Mouse (Mus musculus) megakaryocyte, embryonic 14.5 days (primary cell): ENCODE data around the gene Dock4. TPM values are rescaled to one million over a fixed set of nuclear protein-coding genes. Genes with fewer than 3 reads are reported as not detected.

Source experiments
- H3K27me3 ChIP-seq: replicated peaks from 2 replicates; pipeline ENCODE3; 2012; ENCODE audit warnings: inconsistent platforms
- H3K36me3 ChIP-seq: replicated peaks from 2 replicates; pipeline ENCODE3; 2012; ENCODE audit warnings: low read length, inconsistent platforms, mixed read lengths
- H3K4me1 ChIP-seq: 2 replicates; pipeline ENCODE4 v1.6.1; 2012; ENCODE audit warnings: inconsistent platforms
- H3K4me3 ChIP-seq: replicated peaks from 2 replicates; pipeline ENCODE3; 2012; ENCODE audit warnings: moderate library complexity, mild to moderate bottlenecking, inconsistent platforms
- H3K9me3 ChIP-seq: 2 replicates; pipeline ENCODE4 v1.6.1; 2012; ENCODE audit warnings: inconsistent platforms
- FLI1 ChIP-seq: IDR thresholded peaks from 2 replicates; pipeline ENCODE4 v1.6.1; 2012; ENCODE audit warnings: low read length, inconsistent platforms, mixed read lengths
- GATA1 ChIP-seq: IDR thresholded peaks from 3 replicates; pipeline ENCODE4 v1.6.1; 2012; ENCODE audit warnings: mixed read lengths, low read length, inconsistent platforms, borderline replicate concordance
- polyA plus RNA-seq: library from polyadenylated mRNA; stranded (reverse); fragments of >175 nt; gene quantifications from 2 replicates; pipeline ENCODE4 v1.2.3, GENCODE M21; 2012; ENCODE audit warnings: low replicate concordance; ENCODE audit not compliant: insufficient read depth

The Dock4 gene
- polyA plus RNA-seq, 1 experiment: 0.13 TPM

DNA sequence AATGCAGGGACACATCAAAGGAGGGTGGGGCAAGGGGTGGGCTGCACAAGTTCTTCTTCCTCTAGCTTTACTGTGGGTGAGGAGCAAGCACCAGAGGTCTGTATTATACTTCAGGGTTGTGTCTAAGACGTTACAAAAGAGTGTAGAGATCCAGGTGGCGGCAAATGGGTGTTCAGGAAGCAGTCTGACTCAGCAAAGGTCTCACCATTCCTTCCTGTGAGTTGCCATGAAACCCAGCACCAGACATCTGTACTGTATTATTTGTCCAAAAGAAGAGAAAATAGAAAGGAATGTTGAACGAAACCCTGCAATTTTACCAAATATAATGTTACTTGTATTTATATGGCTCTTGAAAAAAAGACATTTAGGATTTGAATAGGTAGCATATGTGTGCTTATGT lies 135.3 kb downstream of the Dock4 start:
- Histone ChIP-seq H3K4me3 (no peak overlapping the region), H3K27me3 (no peaks in the 10 kb centered on the region), H3K36me3 (no peaks in the 10 kb centered on the region), H3K4me1 (no peaks in the 10 kb centered on the region; the same call in 1 of the 2 replicates), H3K9me3 (no peaks in the 10 kb centered on the region)
- TF ChIP-seq FLI1: no peak
- TF ChIP-seq GATA1: no peak

DNA sequence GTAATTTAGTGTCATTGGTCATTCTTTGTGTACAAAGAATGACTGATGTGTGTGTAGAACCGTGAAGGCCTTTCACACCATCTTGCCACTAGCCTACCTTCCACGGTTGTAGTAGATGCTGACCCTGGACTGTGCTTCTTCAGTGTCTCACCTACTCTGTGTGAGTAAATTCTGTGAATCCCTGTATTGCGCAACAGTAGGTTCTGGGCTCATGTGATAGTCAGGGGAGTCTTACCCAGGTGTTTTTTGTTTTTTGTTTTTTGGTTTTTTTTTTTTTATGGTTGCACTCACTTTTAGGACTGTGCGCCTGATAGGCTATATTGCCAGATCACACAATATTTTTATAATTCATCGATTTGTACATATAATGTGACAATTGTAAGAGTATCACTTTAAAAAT lies 136.3 kb downstream of the Dock4 start:
- Histone ChIP-seq H3K36me3 (no peaks in the 10 kb centered on the region), H3K4me3 (no peak overlapping the region), H3K9me3 (no peaks in the 10 kb centered on the region), H3K4me1 (no peaks in the 10 kb centered on the region; the same call in 1 of the 2 replicates), H3K27me3 (no peaks in the 10 kb centered on the region)
- no peak for TF ChIP-seq GATA1
- no peak for TF ChIP-seq FLI1

DNA sequence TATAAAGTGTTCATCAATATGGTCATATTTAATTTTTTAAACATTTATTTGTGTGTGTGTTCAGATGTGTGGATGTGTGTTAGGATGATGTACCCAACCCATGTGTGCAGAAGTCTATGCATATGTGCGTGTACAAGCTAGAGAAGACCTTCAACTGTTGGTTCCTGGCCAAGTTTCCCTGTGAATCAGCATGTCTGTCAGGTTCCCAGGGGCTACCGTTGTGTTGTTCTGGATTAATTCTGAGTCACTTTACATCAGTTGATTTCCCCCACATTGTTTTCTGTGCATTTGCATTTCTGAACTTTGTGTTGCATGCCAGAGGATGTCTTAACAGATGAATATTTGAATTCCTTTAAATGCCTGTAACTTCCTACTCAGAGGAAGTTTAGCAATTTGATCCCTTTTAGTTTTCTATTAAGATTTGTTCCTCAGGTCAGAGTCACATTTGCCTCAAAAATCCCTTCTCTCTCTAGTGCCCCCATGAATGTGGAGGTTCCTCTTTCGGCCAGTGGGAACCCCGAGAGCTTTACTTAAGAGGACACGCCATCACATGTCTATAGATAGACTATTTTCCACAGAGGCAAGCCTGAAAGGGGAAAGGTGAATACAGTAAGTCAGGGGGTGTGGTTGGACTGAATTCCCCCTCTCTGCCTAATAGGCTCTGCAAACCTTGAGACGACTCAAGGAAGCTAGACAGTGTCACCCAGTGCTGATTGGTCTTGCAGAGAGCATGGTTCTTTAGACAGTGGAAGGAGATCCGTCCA lies 139.0 kb downstream of the Dock4 start:
- Histone ChIP-seq H3K4me1 (no peaks in the 10 kb centered on the region; the same call in 1 of the 2 replicates), H3K4me3 (no peak overlapping the region), H3K36me3 (no peaks in the 10 kb centered on the region), H3K9me3 (no peaks in the 10 kb centered on the region), H3K27me3 (no peaks in the 10 kb centered on the region)
- no peak for TF ChIP-seq FLI1
- TF ChIP-seq GATA1: no peak

DNA sequence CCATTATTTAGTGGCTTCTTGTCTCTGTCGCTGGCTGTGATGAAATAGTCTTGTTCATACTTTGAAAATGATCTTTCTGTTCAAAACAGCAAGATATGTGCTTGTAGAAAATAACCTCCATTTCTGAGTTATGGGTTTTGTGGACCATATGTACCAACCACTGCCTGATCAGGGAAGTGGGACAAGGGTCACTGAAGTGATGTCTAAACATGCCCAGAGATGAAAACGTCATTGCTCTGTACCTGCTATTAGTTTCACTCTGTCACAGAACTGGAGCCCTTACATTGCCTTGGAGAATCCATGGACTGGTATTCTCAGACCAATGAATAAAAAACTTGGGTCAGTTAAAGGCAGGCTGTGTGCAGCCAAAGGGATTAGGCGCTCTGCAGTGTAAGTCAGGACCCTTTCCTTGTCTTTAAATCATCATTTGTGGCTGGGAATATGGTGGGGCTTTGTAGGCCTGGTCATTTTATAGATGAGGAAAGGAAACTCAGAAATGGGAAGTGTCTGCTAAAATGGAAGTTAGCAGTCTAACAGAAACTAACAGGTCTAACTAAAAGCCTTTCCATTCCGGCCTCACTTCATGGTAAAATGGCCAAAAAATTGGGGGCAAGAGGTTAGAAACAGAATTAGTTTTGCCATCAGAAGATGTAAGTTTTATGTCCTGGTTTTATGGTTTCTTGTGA lies 139.8 kb downstream of the Dock4 start:
- no peaks in the 10 kb centered on the region for H3K27me3 ChIP-seq
- H3K9me3 ChIP-seq: no peaks in the 10 kb centered on the region
- no peaks in the 10 kb centered on the region for H3K36me3 ChIP-seq
- H3K4me1 ChIP-seq: no peaks in the 10 kb centered on the region; the same call in 1 of the 2 replicates
- no peak for TF ChIP-seq GATA1
- TF ChIP-seq FLI1: no peak
- no peak overlapping the region for H3K4me3 ChIP-seq

DNA sequence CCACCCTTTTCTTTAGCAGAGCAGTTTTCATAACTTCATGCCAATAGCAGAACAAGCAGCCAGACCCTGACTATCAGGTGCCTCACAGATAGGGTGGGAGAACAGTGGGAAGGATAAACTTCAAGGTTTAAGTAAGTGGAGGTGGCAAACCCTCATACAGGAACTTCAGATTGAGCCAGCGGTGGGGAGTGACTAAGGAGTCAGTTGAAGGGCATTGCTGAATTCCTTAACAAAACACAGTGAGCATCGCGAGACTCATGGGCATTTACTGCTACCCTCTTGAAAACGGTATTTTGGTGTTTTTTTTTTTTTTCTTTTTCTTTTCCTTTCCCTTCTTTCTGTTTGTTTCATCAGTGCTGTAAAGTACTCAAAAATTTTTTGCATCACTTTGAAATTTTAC lies 148.4 kb downstream of the Dock4 start:
- no peak for TF ChIP-seq GATA1
- no peak for TF ChIP-seq FLI1
- H3K4me3 ChIP-seq: no peak overlapping the region
- peaks cover 1% of the 10 kb centered on the region for H3K27me3 ChIP-seq
- no peaks in the 10 kb centered on the region for H3K9me3 ChIP-seq
- no peaks in the 10 kb centered on the region for H3K36me3 ChIP-seq
- no peaks in the 10 kb centered on the region for H3K4me1 ChIP-seq

DNA sequence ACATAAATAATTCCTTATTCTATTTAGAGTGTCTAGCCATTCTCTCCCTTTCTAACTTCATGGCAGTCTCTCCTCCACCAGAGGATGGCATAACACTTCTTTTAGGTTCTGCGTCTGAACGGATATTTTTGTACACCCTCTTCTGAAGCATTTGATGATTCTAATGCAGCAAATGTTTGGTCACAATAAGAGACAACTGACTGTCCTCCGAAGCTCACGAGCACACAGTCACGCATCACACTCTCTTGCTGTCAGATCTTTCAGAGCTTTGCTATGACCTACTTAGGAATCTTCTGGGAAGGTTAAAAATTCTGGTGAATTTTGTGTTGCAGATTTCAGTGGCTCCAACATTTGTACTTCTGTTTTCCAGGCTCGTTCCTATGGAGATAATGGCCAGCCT lies 149.7 kb downstream of the Dock4 start:
- H3K36me3 ChIP-seq: no peaks in the 10 kb centered on the region
- H3K4me3 ChIP-seq: no peak overlapping the region
- peaks cover 1% of the 10 kb centered on the region for H3K27me3 ChIP-seq
- no peaks in the 10 kb centered on the region for H3K9me3 ChIP-seq
- no peaks in the 10 kb centered on the region for H3K4me1 ChIP-seq
- TF ChIP-seq FLI1: no peak
- no peak for TF ChIP-seq GATA1

DNA sequence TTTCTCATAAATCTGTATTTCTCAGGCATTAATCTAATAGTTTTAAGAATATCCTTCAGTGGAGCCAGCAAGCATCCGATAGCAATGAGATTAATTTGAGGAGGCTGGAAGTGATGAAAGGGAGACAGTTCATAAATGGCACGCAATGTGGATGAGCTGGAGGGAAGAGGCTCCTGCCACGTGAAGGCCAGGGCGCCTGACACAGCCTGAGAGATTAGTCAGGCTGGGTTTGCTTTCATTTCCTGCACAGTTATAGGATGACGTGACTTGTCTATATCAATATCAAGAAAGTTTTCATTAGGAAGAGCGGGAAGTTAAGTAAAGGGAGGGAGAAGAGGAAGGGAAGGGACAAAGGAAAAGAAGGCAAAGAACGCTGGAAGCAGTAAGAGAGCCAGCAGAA lies 150.3 kb downstream of the Dock4 start:
- no peaks in the 10 kb centered on the region for H3K4me1 ChIP-seq
- peaks cover 1% of the 10 kb centered on the region for H3K27me3 ChIP-seq
- no peak for TF ChIP-seq FLI1
- no peak for TF ChIP-seq GATA1
- no peak overlapping the region for H3K4me3 ChIP-seq
- H3K36me3 ChIP-seq: no peaks in the 10 kb centered on the region
- H3K9me3 ChIP-seq: no peaks in the 10 kb centered on the region

DNA sequence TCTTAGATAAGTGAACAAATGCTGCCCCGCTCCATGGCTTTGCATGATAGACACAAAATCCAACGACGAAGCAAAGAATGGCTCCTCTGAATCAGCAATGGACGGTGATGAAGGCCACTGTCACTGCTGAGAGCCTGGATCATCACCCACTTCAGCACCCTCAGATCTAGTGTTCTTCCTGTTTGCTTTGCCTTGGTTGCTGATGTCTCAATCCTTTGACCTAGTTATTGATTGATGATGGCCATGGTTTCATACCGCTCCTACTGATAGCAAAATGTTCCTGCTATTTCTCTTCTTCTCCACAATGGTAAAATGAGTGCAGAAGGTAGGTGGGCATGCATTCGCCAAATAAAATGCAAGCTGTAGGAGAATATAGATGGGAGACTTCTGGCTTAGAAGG lies 150.7 kb downstream of the Dock4 start:
- no peaks in the 10 kb centered on the region for H3K36me3 ChIP-seq
- no peaks in the 10 kb centered on the region for H3K9me3 ChIP-seq
- H3K4me1 ChIP-seq: no peaks in the 10 kb centered on the region
- H3K4me3 ChIP-seq: no peak overlapping the region
- peaks cover 1% of the 10 kb centered on the region for H3K27me3 ChIP-seq
- TF ChIP-seq FLI1 (no peak), GATA1 (no peak)

DNA sequence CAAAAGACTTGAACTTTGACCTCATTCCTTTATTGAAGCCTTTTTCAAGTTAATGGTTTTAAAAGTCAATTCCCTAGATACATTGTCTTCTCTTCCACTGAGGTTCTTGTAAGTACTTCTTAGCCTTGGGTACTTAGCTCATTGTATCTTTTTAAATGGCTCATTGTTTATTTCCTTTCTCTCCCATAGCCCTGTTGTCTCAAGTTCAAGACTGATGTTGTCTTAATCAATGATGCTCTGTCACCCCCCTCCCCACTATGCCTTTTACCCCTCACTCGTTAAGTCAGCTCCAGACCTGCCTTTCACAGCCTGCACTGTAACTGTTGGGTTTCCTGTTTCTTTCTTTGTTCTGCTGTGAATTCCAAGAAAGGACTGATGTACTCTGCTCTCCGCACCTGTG lies 154.2 kb downstream of the Dock4 start:
- H3K9me3 ChIP-seq: no peaks in the 10 kb centered on the region
- TF ChIP-seq GATA1: no peak
- no peak for TF ChIP-seq FLI1
- H3K4me1 ChIP-seq: peaks cover 4% of the 10 kb centered on the region; the same call in 1 of the 2 replicates
- H3K36me3 ChIP-seq: no peaks in the 10 kb centered on the region
- H3K4me3 ChIP-seq: no peak overlapping the region
- H3K27me3 ChIP-seq: peaks cover 1% of the 10 kb centered on the region

DNA sequence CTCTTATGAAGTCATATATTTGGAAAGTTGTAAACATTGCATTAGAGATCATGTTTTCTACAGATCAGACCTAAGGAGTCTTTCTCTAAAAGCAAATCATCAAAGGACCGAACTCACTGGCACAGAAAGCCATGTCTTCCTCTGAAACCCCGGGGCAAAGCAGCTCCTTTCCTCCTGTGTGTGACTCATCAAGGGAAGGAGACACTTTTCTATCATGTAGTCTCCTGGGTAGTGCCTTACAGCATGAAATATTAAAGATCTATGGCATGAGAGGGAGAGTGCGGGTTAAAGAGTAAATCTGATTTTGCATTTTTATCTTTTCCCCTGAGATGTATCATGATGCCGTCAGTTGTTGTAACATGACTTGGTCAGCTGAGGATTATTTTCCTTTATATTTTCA lies 159.8 kb downstream of the Dock4 start:
- no peaks in the 10 kb centered on the region for H3K9me3 ChIP-seq
- no peak overlapping the region for H3K4me3 ChIP-seq
- no peak for TF ChIP-seq FLI1
- TF ChIP-seq GATA1: no peak
- no peaks in the 10 kb centered on the region for H3K27me3 ChIP-seq
- peaks cover 4% of the 10 kb centered on the region; the same call in 1 of the 2 replicates for H3K4me1 ChIP-seq
- no peaks in the 10 kb centered on the region for H3K36me3 ChIP-seq
